Mouse (Mus musculus) limb, embryonic 10.5 days (tissue): ENCODE data around the gene Gm21973. TPM values are rescaled to one million over a fixed set of nuclear protein-coding genes. Genes with fewer than 3 reads are reported as not detected.

ENCODE experiments used
- DNase-seq: peaks from one replicate; pipeline ENCODE4 v3.0.0-alpha.2; 2017; ENCODE audit warnings: low spot score
- H3K27ac ChIP-seq: fragments of 300-500 bp; sonication (generic); 2 replicates; pipeline ENCODE4 v1.5.1; 2016; ENCODE audit warnings: mild to moderate bottlenecking
- H3K27me3 ChIP-seq: fragments of 300-500 bp; sonication (generic); 2 replicates; pipeline ENCODE4 v1.6.1; 2016; ENCODE audit warnings: low read depth, mild to moderate bottlenecking; ENCODE audit not compliant: poor library complexity, severe bottlenecking
- H3K36me3 ChIP-seq: fragments of 300-500 bp; sonication (generic); 2 replicates; pipeline ENCODE4 v1.6.1; 2016; ENCODE audit warnings: mild to moderate bottlenecking, moderate library complexity
- H3K4me1 ChIP-seq: fragments of 300-500 bp; sonication (generic); 2 replicates; pipeline ENCODE4 v1.6.1; 2016
- H3K4me3 ChIP-seq: fragments of 300-500 bp; sonication (generic); 2 replicates; pipeline ENCODE4 v1.5.1; 2016; ENCODE audit warnings: mild to moderate bottlenecking, moderate library complexity
- H3K9me3 ChIP-seq: fragments of 300-500 bp; sonication (generic); replicated peaks from 2 replicates; pipeline ENCODE4 v1.6.1; 2016; ENCODE audit warnings: mild to moderate bottlenecking
- WGBS: fragments of 180-500 bp; shearing (Covaris S2); methylation state at CpG from one replicate; pipeline ENCODE4 v1.1.7; 2016; 5-methylcytosine and 5-hydroxymethylcytosine counted together
- polyA plus RNA-seq: library from polyadenylated mRNA; unstranded; fragments of >200 nt; fragmentation: Nextera tagmentation; extraction: Ambion mirVana; gene quantifications from 2 replicates; pipeline ENCODE4 v1.2.1, GENCODE M21; 2016

The Gm21973 gene
- polyA plus RNA-seq, 1 experiment from 2014 or later = not detected

- 89% methylated on average over 3 of the region's 3 CpGs for WGBS
- DNase-seq = no peak
- Histone ChIP-seq H3K27ac (no peak overlapping the region), H3K27me3 (no peaks in the 10 kb centered on the region), H3K4me1 (no peaks in the 10 kb centered on the region), H3K4me3 (no peak overlapping the region), H3K9me3 (no peaks in the 10 kb centered on the region), H3K36me3 (no peaks in the 10 kb centered on the region)
Measured at GRCm38 (mm10) chr15:10338606-10339005, 13.4 kb downstream of the Gm21973 start.

GRCm38 (mm10) chr15:10347044-10347443 lies 21.9 kb downstream of the Gm21973 start:
- H3K27ac ChIP-seq = no peak overlapping the region
- no peak overlapping the region for H3K4me3 ChIP-seq
- 93% methylated on average over 6 of the region's 6 CpGs for WGBS
- H3K9me3 ChIP-seq = no peaks in the 10 kb centered on the region
- no peaks in the 10 kb centered on the region for H3K4me1 ChIP-seq
- no peak for DNase-seq
- H3K27me3 ChIP-seq = no peaks in the 10 kb centered on the region
- H3K36me3 ChIP-seq = no peaks in the 10 kb centered on the region

GRCm38 (mm10) chr15:10358039-10358948 lies 33.1 kb downstream of the Gm21973 start, which contains the start of gene Agxt2:
TSS of gene Agxt2 (plus strand) at chr15:10358532.
- no peaks in the 10 kb centered on the region for H3K9me3 ChIP-seq
- no peaks in the 10 kb centered on the region for H3K27me3 ChIP-seq
- 88% methylated on average over 9 of the region's 9 CpGs for WGBS
- H3K27ac ChIP-seq = no peak within 1 kb of the TSS
- H3K36me3 ChIP-seq = no peaks in the 10 kb centered on the region
- H3K4me3 ChIP-seq = no peak within 1 kb of the TSS
- no peak for DNase-seq
- H3K4me1 ChIP-seq = no peaks in the 10 kb centered on the region

GRCm38 (mm10) chr15:10366331-10366730 lies 41.2 kb downstream of the Gm21973 start:
- H3K4me1 ChIP-seq = no peaks in the 10 kb centered on the region
- 93% methylated on average over 2 of the region's 2 CpGs for WGBS
- no peaks in the 10 kb centered on the region for H3K27me3 ChIP-seq
- no peak overlapping the region for H3K27ac ChIP-seq
- no peak for DNase-seq
- H3K4me3 ChIP-seq = no peak overlapping the region
- H3K9me3 ChIP-seq = no peaks in the 10 kb centered on the region
- no peaks in the 10 kb centered on the region for H3K36me3 ChIP-seq

GRCm38 (mm10) chr15:10375404-10375803 lies 50.2 kb downstream of the Gm21973 start:
- Histone ChIP-seq H3K4me3 (no peak overlapping the region), H3K27ac (no peak overlapping the region), H3K4me1 (no peaks in the 10 kb centered on the region), H3K36me3 (no peaks in the 10 kb centered on the region), H3K27me3 (no peaks in the 10 kb centered on the region), H3K9me3 (no peaks in the 10 kb centered on the region)
- 86% methylated on average over 3 of the region's 3 CpGs for WGBS
- no peak for DNase-seq

- no peak for DNase-seq
- Histone ChIP-seq H3K27me3 (no peaks in the 10 kb centered on the region), H3K27ac (no peak overlapping the region), H3K36me3 (no peaks in the 10 kb centered on the region), H3K9me3 (no peaks in the 10 kb centered on the region), H3K4me1 (no peaks in the 10 kb centered on the region), H3K4me3 (no peak overlapping the region)
- WGBS = 90% methylated on average over 4 of the region's 4 CpGs
Measured at GRCm38 (mm10) chr15:10378338-10378959, 53.3 kb downstream of the Gm21973 start.

GRCm38 (mm10) chr15:10379757-10380458 lies 54.7 kb downstream of the Gm21973 start:
- no peaks in the 10 kb centered on the region for H3K27me3 ChIP-seq
- H3K9me3 ChIP-seq = no peaks in the 10 kb centered on the region
- H3K4me1 ChIP-seq = no peaks in the 10 kb centered on the region

GRCm38 (mm10) chr15:10387263-10387662 lies 62.1 kb downstream of the Gm21973 start:
- Histone ChIP-seq H3K4me1 (no peaks in the 10 kb centered on the region), H3K27me3 (no peaks in the 10 kb centered on the region), H3K27ac (no peak overlapping the region), H3K9me3 (no peaks in the 10 kb centered on the region), H3K4me3 (no peak overlapping the region), H3K36me3 (no peaks in the 10 kb centered on the region)
- 86% methylated on average over 2 of the region's 2 CpGs for WGBS
- DNase-seq = no peak

More at GRCm38 (mm10) chr15:10379757-10380458, 54.7 kb downstream of the Gm21973 start:
- Histone ChIP-seq H3K36me3 (no peaks in the 10 kb centered on the region), H3K4me3 (no peak overlapping the region), H3K27ac (no peak overlapping the region)
- DNase-seq = no peak
- WGBS = 95% methylated on average over 3 of the region's 3 CpGs

- H3K36me3 ChIP-seq = no peaks in the 10 kb centered on the region
- WGBS = 84% methylated on average over 2 of the region's 2 CpGs
Measured at GRCm38 (mm10) chr15:10399795-10400194, 74.6 kb downstream of the Gm21973 start.

GRCm38 (mm10) chr15:10400415-10400814 lies 75.2 kb downstream of the Gm21973 start:
- H3K4me1 ChIP-seq = no peaks in the 10 kb centered on the region
- no peak overlapping the region for H3K4me3 ChIP-seq
- H3K9me3 ChIP-seq = no peaks in the 10 kb centered on the region
- WGBS = 66% methylated on average over 3 of the region's 3 CpGs
- no peaks in the 10 kb centered on the region for H3K36me3 ChIP-seq
- H3K27ac ChIP-seq = no peak overlapping the region
- no peak for DNase-seq
- H3K27me3 ChIP-seq = no peaks in the 10 kb centered on the region

More at GRCm38 (mm10) chr15:10399795-10400194, 74.6 kb downstream of the Gm21973 start:
- Histone ChIP-seq H3K4me1 (no peaks in the 10 kb centered on the region), H3K9me3 (no peaks in the 10 kb centered on the region), H3K27me3 (no peaks in the 10 kb centered on the region), H3K27ac (no peak overlapping the region), H3K4me3 (no peak overlapping the region)
- DNase-seq = no peak

- no peak overlapping the region for H3K4me3 ChIP-seq
- no peaks in the 10 kb centered on the region for H3K9me3 ChIP-seq
- WGBS = 87% methylated on average over 3 of the region's 3 CpGs
- no peaks in the 10 kb centered on the region for H3K36me3 ChIP-seq
- H3K27ac ChIP-seq = no peak overlapping the region
- no peaks in the 10 kb centered on the region for H3K4me1 ChIP-seq
- DNase-seq = no peak
- no peaks in the 10 kb centered on the region for H3K27me3 ChIP-seq
Measured at GRCm38 (mm10) chr15:10409842-10410241, 84.7 kb downstream of the Gm21973 start.

- no peak for DNase-seq
- Histone ChIP-seq H3K27me3 (no peaks in the 10 kb centered on the region), H3K36me3 (no peaks in the 10 kb centered on the region), H3K4me1 (no peaks in the 10 kb centered on the region), H3K9me3 (no peaks in the 10 kb centered on the region), H3K4me3 (no peak overlapping the region), H3K27ac (no peak overlapping the region)
- WGBS = 85% methylated on average over 2 of the region's 2 CpGs
Measured at GRCm38 (mm10) chr15:10410881-10411280, 85.7 kb downstream of the Gm21973 start.

GRCm38 (mm10) chr15:10413656-10414055 lies 88.5 kb downstream of the Gm21973 start:
- Histone ChIP-seq H3K4me1 (no peaks in the 10 kb centered on the region), H3K36me3 (no peaks in the 10 kb centered on the region), H3K27me3 (no peaks in the 10 kb centered on the region), H3K4me3 (no peak overlapping the region), H3K9me3 (no peaks in the 10 kb centered on the region), H3K27ac (no peak overlapping the region)
- DNase-seq = no peak
- WGBS = 95% methylated on average over 6 of the region's 6 CpGs
